Mouse (Mus musculus): ENCODE data around the gene Map4k5.

Map4k5 gene

DNA sequence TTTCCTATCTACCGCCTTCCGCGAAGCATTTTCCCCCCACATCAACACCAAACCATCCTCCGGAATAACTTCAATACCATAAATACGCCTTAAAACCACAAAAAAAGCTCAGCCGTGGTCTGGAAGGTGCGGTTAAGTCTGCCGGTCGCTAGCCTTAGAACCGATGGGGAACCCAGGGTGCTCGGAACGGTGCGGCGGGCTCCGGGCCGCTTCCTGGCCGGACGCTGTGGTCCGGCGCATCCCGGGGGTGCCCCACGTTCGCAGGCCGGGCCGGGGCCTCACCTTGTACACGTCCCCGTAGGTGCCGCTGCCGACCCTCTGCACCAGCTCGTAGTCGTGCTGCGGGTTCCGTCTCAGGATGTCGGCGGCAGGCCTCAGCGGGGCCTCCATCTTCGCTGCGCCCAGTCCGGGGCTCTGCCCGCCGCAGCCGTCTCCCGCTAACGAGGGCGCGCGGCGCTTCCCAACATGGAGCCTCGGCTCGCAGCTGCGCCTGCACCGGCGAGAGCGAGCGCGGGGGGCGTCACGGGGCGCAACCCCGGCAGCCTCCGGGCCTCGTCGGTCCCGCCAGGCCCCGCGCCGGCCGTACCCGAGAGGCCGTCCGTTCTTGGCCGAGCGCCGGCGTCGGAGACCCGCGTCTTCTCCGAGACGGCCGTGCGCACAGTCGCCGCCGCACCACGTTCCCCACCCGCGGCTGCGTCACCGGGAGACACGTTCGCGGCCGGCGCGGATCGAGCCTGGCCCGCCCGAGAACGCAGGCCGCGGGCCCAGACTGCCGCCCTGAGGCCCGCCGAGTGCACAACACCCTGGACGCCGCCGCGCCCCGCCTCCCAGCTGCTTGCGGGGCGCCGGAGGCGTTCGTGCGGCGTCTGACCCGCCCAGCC lies at the start of gene Map4k5, which contains the start of gene Atl1:
Gene Map4k5, minus strand, starts transcription at position 830 of the 881 bp plus-strand sequence.
Gene Atl1, plus strand, starts transcription at position 244 of the 881 bp plus-strand sequence.
- DNase-seq: peak; percentile 89 to 93

DNA sequence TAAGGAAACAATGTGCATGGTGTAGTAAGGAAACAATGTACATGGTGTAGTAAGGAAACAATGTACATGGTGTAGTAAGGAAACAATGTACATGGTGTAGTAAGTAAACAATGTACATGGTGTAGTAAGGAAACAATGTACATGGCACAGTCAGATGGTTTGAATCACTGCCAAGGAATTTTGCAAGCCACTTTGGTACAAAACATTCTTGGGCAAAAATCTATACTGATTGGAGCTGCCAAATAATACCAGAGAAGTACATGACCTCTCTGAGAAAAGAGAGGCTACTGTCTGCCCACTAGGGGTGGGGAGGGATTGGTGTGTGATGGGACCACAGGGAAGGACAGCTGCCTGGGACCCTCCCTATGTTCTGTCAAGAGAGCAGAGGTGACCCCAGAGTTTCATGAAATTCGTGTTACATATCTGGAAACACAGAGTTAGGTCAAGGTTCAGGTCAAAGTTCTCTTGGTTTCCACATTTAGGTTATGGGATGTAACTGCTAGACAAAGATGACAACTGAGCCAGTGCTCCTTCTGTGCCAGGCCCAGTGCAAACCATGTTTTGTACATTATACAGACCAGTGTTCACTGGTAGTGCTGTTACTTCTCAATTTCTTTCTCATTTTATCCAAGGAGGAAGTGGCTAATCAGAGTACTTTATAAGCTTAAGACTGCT lies 48.8 kb upstream of the Map4k5 start:
- DNase-seq: no peak

- DNase-seq: peak in 1 of 2 experiments; percentile 22
These were observed 46.3 kb upstream of the Map4k5 start for GRCm38 (mm10) chr12:69939291-69939690.

DNA sequence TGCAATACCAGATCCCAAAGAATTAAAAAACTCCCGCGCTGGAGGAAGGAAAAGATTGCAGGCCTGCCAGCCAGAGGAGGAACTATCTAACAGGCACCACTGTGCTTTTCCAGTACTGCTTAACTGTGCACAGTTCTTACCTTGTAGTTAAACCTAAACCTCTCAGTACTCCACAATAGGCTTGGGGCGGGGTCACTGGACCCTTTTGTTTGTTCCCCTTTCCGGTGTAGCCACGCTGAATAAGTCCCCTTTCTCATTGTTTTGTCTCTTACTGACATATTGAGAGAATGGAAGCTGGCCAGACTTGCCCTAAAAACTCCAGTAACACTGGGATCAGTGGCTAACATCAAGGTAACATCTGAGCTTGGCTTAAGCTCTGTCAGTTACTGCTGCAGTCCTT lies 44.7 kb upstream of the Map4k5 start:
- no peak for DNase-seq

- DNase-seq: no peak
These were observed 33.7 kb upstream of the Map4k5 start for GRCm38 (mm10) chr12:69926716-69927115.

- peak; percentile 36 to 67 for DNase-seq
These were observed 31.0 kb upstream of the Map4k5 start for GRCm38 (mm10) chr12:69924012-69924411.

DNA sequence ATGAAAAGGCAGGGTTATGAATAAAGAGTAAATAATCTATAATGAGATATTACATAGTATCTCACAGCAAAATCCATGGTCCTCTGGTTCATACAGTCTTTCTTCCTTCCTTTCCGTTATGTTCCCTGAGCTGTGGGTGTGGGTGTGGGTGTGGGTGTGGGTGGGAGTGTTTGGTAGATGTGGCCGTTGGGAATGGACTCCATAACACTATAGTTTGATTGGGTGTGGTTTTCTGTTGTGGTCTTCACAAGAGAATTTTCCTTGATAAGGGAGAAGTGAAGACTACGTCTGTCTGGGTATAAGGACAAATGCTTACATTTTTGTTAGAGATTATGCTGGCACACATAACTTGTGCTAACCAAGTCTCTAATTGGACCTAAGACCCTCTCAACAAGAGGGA lies 30.6 kb upstream of the Map4k5 start:
- no peak for DNase-seq

DNA sequence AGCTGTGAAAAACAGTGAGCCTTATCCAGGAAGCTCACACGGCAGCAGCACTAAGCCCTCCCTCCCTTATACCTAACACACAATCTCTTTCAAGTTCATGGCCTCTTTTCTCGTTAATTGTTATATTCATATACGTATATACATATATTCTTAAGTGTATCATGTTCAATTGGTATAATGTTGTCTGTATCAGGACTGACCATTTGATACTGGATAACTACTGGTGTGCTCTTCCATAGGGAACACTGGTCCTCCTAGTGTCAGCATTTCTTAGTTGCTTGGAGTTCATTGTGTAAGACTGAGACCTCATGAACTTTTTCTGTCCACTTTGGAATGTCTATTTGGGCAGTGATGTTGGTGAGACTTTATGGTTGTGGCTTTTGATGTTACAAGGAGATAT lies 30.1 kb upstream of the Map4k5 start:
- peak in 1 of 2 experiments; percentile 11 for DNase-seq

GRCm38 (mm10) chr12:69922099-69922498 lies 29.1 kb upstream of the Map4k5 start:
- no peak for DNase-seq

GRCm38 (mm10) chr12:69917870-69918269 lies 24.9 kb upstream of the Map4k5 start:
- no peak for DNase-seq

- no peak for DNase-seq
These were observed 19.7 kb upstream of the Map4k5 start for GRCm38 (mm10) chr12:69912737-69913136.

DNA sequence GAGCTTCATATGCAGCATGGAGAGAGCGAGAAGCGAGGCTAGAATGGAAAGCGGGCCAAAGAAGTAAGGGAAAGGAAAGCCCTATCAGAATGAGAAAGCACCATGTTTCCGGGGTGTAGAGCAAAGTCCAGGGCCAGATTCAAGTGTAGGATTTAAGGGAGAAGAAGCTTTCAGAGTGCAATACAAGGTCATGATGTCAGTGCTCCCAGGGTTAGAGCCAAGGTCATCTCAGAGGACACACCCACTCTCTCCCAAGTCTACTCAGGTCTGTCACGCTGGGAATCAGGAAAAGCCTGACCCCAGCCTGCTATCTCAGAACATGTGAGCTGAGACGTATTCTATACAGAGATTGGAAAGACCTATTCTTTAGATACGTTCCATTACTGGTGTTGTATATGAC lies 18.9 kb upstream of the Map4k5 start:
- DNase-seq: no peak

- DNase-seq: no peak
These were observed 15.5 kb upstream of the Map4k5 start for GRCm38 (mm10) chr12:69908511-69908900.

GRCm38 (mm10) chr12:69907667-69908510 lies 14.9 kb upstream of the Map4k5 start:
- DNase-seq: peak in 1 of 2 experiments; percentile 25

DNA sequence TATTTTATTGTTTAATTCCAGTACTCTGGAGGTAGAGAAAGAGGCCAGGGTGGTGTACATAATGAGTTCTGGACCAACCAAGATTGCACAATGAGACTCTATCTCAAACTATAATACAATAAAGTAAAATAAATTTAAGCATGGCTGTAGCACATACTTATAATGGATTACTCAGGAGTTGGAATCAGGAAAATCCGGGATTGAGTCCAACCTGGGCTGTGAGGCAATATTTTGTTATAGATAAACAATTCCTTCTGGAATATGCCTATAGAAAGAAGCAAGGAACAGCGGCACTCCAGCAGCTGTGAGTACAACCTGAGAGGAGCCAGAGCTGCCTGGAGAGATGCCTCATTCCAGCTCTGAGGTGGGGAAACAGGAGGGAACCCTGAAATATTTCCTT lies 12.0 kb upstream of the Map4k5 start:
- no peak for DNase-seq

- no peak for DNase-seq
These were observed 5.1 kb upstream of the Map4k5 start for GRCm38 (mm10) chr12:69898119-69898518.

GRCm38 (mm10) chr12:69895046-69895445 lies 2.0 kb upstream of the Map4k5 start:
- no peak for DNase-seq

- no peak for DNase-seq
These were observed 927 bp upstream of the Map4k5 start for GRCm38 (mm10) chr12:69893927-69894326.

DNA sequence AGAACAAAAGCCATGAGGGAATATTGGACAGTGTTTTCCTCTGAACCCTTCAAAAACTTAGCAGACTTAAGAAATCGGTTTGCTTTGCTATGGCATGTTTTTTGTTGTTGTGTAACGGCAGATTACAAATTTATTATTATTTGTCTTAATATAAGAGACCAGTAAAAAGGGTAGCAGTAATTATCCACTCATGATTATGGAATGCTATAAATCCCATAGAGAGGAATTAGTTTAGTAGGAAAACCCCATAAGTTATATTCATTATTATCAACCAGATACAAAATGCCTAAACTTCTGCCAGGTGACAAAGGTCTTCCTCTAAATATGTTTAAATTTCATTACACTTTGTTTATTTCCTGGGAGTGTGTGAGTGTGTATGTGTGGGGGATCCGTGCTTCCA lies 1.3 kb downstream of the Map4k5 start:
- DNase-seq: no peak

DNA sequence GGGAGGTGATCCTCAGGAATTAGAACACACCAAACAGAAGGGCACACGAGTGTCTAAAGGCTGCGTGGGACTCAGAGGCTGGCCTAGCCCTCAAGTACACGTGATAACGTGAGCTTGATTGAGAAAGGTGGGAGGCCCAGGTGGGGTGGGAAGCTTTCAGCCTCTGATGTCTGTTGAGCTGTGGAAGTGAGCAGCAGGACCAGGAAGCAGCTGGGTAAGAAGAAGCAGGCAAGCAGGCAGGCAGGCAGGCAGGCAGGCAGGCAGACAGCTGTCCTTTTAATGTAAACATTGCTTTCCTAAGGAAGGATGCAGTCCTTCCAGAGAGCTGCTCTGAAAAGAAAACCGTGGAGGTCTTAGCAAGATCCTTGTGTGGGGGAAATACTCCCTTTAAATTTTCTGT lies 2.5 kb downstream of the Map4k5 start:
- DNase-seq: no peak

GRCm38 (mm10) chr12:69890051-69890450 lies 2.9 kb downstream of the Map4k5 start:
- no peak for DNase-seq

DNA sequence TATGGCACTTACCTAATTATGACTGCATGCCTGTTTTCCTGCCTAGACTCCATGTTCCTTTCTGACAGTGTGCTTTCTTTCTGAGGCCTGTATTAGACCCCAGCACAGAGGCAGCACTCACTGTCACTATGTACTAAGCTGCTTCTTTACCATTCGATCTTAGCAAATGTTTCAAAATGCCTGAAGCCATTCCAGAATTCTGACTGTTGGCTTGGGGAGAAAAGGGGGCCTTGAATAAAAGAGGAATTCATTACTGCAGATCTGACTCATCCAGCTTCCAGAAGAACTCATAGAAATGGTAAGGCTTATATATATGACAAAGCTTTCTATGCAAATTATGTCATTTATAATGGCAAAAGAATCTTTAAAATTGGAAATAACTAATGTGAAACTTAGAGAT lies 4.7 kb downstream of the Map4k5 start:
- no peak for DNase-seq

GRCm38 (mm10) chr12:69887776-69888175 lies 5.2 kb downstream of the Map4k5 start:
- DNase-seq: no peak
